Mouse (Mus musculus) central nervous system, embryonic 11.5 days (tissue): ENCODE measurements around the gene Apaf1. TPM values are rescaled to one million over a fixed set of nuclear protein-coding genes. Genes with fewer than 3 reads are reported as not detected.

Source experiments
- polyA plus RNA-seq: library from polyadenylated mRNA; depleted of rRNA; stranded (reverse); fragments of >200 nt; gene quantifications from 2 replicates; pipeline ENCODE4 v1.2.3, GENCODE M21; 2012; rRNA removed

The Apaf1 gene
- 34.9 and 37.3 TPM in 2 replicates for polyA plus RNA-seq

GRCm38 (mm10) chr10:91082550-91083392 lies at the start of gene Apaf1, which contains the start of gene Ikbip:
Gene Apaf1, minus strand, starts transcription at chr10:91082770.
Gene Ikbip, plus strand, starts transcription at chr10:91082940.

DNA sequence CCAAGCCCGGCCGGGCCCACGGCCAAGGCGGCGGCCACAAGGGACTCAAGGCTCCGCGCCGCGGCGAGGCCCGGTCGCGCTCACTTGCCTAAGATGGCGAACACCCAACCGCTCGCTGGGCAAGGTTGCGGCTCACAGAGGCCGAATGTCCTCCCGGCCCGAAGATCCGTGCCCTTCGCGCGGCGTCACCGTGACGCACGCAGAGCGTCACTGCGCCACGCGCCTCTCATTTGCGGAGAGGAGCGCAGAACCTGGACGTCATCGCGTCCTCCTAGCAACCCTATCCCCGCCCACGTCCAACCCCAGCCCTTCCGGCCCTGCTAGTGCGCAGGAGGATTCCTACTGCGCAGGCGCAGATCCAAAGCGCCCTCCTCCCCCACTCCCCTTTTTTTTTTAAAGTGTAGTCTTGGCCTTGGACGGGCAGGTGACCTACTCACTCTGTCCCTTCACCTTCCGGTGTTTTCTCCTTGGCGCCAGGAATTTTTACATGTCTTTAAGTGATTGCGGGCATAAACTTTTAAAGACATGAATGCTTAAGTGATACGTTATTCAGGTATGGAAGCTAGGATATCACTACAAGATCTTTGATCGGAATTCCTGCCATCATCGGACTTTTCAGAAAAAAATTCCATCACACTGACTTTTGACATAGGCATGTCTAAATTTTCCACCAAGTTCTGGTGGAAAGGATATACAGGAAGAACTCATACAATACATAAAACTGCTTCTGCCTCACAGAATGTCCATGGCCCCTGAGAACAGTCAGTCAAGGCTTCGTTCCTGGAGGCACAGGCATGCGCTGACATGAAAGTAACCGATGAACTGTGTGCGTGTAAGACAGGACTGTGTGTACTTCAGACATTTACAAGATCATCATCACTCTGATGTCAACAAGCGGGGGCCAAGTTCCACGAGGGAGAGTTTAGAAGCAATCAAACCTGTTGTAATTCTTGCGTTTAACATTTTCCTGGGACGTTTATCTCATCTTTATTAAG lies 41.6 kb upstream of the Apaf1 start, which contains the start of gene Slc25a3:
Gene Slc25a3, minus strand, starts transcription at position 232 of the 995 bp plus-strand sequence.

Other genes starting within 250 kb of the Apaf1 start
- 16.1 and 17.8 TPM in 2 replicates for gene Ikbip, start 170 bp upstream of the Apaf1 start, polyA plus RNA-seq
- gene Slc25a3, start 41.3 kb upstream of the Apaf1 start, polyA plus RNA-seq = 325 and 420 TPM in 2 replicates
- 390 and 423 TPM in 2 replicates for gene Tmpo, start 98.5 kb upstream of the Apaf1 start, polyA plus RNA-seq